Mouse (Mus musculus) cortical plate, adult 2 months (tissue): Measurements from ENCODE around the gene Pcdh9.

ENCODE experiments used
- CTCF ChIP-seq: fragments of 200-500 bp; IDR thresholded peaks from 2 replicates; pipeline ENCODE4 v1.5.1; 2011; ENCODE audit warnings: mild to moderate bottlenecking, control low read depth, low read length; ENCODE audit not compliant: insufficient read depth; ENCODE audit errors: extremely low read depth
- POLR2A ChIP-seq: fragments of 200-500 bp; IDR thresholded peaks from 2 replicates; pipeline ENCODE4 v1.6.1; 2011; ENCODE audit warnings: mild to moderate bottlenecking, low read length, control low read depth; ENCODE audit not compliant: insufficient read depth; ENCODE audit errors: extremely low read depth

DNA sequence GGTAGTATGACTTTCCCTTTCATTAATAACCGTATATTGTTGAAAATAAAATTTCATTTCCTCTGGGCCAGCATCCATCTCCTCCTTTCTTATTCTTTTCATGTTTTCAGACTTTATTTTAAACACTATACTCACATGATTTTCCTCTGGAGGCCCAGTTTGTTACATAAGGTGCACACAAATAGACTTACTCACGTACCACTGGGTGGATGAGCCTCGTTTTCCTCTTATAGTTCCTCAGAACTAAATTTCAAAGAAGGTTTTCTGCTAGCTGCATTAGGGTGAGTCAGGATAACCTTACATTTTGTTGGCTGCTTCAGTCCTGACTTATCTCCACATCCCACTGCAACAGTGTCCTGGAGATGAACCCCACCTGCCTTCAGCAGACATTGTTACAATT lies 4.7 kb upstream of the Pcdh9 start:
- TF ChIP-seq POLR2A (no peak), CTCF (no peak)
